Mouse (Mus musculus) ES-Bruce4 (cell line): Measurements from ENCODE around the gene Wars2. TPM values are rescaled to one million over a fixed set of nuclear protein-coding genes. Genes with fewer than 3 reads are reported as not detected.

Source experiments
- H3K27ac ChIP-seq: 2 replicates; pipeline ENCODE4 v1.5.1; 2012; ENCODE audit warnings: low read length, inconsistent platforms; ENCODE audit not compliant: insufficient read depth
- H3K27me3 ChIP-seq: 2 replicates; pipeline ENCODE4 v1.6.1; 2012; ENCODE audit warnings: mild to moderate bottlenecking, low read length, inconsistent platforms; ENCODE audit not compliant: control insufficient read depth, poor library complexity, insufficient read depth, severe bottlenecking
- H3K36me3 ChIP-seq: 2 replicates; pipeline ENCODE4 v1.6.1; 2012; ENCODE audit warnings: inconsistent platforms, mild to moderate bottlenecking, low read length, moderate library complexity; ENCODE audit not compliant: control insufficient read depth, poor library complexity, insufficient read depth, severe bottlenecking
- H3K4me1 ChIP-seq: one replicate; pipeline ENCODE4 v1.8.1; 2011; ENCODE audit warnings: low read length; ENCODE audit not compliant: control insufficient read depth, insufficient read depth
- H3K4me3 ChIP-seq: 2 replicates; pipeline ENCODE4 v1.5.1; 2011; ENCODE audit warnings: low read depth, mild to moderate bottlenecking, low read length
- H3K9ac ChIP-seq: 2 replicates; pipeline ENCODE4 v1.6.1; 2012; ENCODE audit warnings: low read depth, mild to moderate bottlenecking, inconsistent platforms; ENCODE audit not compliant: poor library complexity, severe bottlenecking
- H3K9me3 ChIP-seq: replicated peaks from 2 replicates; pipeline ENCODE4 v1.6.1; 2012; ENCODE audit warnings: mild to moderate bottlenecking, low read length, inconsistent platforms; ENCODE audit not compliant: control insufficient read depth, poor library complexity, insufficient read depth, severe bottlenecking
- CTCF ChIP-seq: IDR thresholded peaks from one replicate; pipeline ENCODE4 v1.8.1; 2011; ENCODE audit warnings: low read depth, low read length
- EP300 ChIP-seq: IDR thresholded peaks from 2 replicates; pipeline ENCODE4 v1.6.1; 2011; ENCODE audit warnings: low read depth, low read length; ENCODE audit not compliant: insufficient read depth
- POLR2A ChIP-seq: IDR thresholded peaks from one replicate; pipeline ENCODE4 v1.8.1; 2011; ENCODE audit warnings: low read length; ENCODE audit not compliant: insufficient read depth
- polyA plus RNA-seq: library from polyadenylated mRNA; stranded (reverse); fragments of >200 nt; gene quantifications from 2 replicates; pipeline ENCODE4 v1.2.4, GENCODE M21; 2011; ENCODE audit warnings: low read depth; ENCODE audit not compliant: missing spikeins, insufficient read depth, insufficient read length

The Wars2 gene
- polyA plus RNA-seq, 1 experiment: 4.4 TPM

DNA sequence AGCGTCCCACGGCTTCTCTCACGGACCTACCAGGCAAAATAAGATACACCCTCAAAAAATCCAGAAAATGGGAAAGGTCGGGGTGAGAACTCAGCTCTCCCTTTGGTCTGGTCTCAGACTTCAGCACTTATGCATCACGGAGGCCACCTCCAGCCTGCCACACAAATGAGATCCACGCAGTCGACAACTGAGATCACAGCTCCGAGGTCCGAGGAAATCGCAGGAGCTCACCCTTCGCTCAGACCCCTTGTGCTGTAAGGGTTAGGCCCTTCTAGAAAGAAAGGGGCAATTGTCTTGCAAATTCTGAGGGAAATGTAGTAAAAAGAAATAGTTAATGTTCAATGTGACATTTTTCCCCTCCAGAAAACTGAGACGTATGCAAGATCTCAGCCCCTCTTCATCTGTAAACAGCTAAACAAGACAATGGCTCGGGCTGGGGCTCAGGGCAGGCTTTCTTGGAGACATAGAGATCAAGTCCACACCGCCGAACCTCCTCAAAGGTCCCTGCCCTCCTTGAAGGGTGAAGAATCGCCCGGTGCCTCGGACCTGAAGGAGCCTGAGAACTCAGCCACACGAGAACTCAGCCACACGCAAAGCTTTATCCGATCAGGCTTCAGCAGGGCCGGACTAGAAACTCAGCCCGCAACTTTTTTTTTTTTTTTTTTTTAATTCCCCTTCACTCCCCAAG, 94.4 kb downstream of the Wars2 start:
- Histone ChIP-seq H3K27ac (no peak overlapping the region), H3K27me3 (peaks cover 8% of the 10 kb centered on the region), H3K9me3 (no peaks in the 10 kb centered on the region), H3K4me1 (no peaks in the 10 kb centered on the region), H3K36me3 (no peaks in the 10 kb centered on the region), H3K9ac (no peak overlapping the region), H3K4me3 (no peak overlapping the region)
- TF ChIP-seq EP300 (no peak), POLR2A (no peak), CTCF (no peak)

DNA sequence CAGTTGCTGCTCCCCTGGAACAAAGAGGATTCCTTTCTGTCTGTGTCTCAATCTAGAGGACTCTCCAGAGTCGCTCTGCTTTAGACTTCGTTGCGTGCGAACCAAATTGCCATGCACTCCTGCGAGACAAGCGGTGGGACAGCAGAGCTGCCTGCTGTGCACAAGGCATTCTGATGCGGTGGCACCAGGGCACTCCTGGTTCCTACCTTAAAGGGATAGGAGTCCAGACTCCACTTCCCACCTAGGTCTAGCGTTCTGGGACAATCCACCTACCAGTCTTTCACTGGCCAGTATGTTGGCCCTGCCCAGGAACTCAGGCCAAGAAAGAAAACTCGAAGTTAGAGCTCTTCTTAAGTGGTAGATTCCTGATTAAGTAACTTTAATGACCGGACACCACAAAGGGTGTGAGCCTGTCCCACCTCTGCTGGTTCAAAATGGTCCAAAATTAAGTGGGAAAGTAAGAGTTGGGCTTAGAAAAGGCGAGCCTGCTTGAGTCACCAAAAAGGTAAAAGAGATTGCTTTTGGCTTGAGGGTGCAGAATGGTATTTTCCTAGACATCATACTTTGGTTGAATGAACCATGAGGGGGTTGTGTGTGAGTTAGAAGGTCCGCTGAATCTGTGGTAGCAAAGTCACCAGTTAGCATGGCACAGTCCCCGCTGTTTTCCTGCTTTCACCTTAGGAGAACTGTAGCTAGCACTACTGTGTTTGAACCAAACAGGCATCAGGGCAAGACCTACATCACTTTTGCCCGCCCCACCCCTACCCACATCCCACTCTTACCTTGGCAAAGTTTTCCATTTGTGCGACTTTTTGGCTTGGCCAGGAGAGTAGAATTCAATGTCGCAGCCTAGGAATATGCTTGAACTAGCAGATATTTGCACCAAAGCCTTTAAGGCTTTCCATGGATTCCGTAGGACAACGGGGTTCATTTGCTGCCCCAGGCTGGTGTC, 95.2 kb downstream of the Wars2 start:
- no peaks in the 10 kb centered on the region for H3K36me3 ChIP-seq
- H3K27ac ChIP-seq: no peak overlapping the region
- H3K9ac ChIP-seq: no peak overlapping the region
- no peaks in the 10 kb centered on the region for H3K4me1 ChIP-seq
- no peak overlapping the region for H3K4me3 ChIP-seq
- TF ChIP-seq POLR2A (no peak), EP300 (no peak), CTCF (no peak)
- H3K27me3 ChIP-seq: peaks cover 9% of the 10 kb centered on the region
- H3K9me3 ChIP-seq: no peaks in the 10 kb centered on the region

DNA sequence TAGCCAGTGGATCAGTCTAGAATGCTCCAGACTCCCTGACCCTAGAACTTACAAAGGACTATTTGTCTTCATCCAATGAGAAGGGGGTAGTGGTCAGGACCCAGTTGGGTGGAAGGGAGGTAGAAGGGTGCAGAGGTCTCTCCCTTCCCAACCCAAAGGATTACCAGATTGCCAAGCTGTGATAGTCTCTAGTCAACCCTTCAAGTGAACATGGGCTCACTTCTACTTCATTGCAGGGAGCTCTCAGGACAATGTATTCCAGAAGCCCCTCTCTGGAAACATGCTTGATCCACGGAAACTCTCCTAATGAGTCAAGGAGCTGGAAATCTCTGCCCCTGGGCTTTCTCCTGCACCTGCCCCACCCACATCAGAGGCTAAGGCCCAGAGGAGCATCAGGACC, 97.8 kb downstream of the Wars2 start:
- Histone ChIP-seq H3K36me3 (no peaks in the 10 kb centered on the region), H3K9me3 (no peaks in the 10 kb centered on the region), H3K9ac (no peak overlapping the region), H3K27me3 (peaks cover 18% of the 10 kb centered on the region), H3K4me3 (no peak overlapping the region), H3K27ac (no peak overlapping the region), H3K4me1 (no peaks in the 10 kb centered on the region)
- TF ChIP-seq POLR2A (no peak), EP300 (no peak), CTCF (no peak)

DNA sequence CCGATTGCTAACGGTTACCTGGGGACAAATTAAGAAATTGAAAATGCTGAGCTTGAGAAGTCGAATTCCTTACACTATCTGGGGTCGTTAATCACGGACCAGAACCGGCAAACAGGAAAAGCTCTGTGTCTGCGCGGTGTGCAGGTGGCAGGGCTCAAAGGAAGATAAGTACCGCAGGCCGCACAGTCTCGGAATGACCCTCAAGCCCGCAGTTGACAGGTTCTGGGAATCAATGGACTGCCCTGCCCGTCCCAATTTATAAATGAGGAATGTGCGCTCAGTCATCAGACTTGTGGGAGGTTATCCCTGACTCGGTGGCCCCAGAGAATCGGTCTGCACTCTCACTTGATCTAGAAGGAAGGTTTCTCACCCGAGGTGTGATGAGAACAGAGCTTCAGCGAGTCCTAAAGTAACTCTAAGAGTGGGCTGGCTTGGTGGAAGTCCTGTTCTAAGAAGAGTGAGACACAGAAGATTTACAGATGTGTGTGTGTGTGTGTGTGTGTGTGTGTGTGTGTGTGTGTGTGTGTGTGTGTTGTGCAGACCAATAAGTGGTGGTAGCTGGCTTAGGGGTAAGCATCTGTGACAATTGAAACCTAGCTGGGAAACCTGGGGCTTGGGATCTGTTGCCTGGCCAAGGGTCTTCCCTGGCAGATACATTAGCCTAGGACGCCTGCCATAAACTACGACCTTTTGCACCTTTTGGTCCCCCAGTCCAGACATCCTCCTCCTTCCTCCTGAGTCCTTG, 98.6 kb downstream of the Wars2 start:
- Histone ChIP-seq H3K27me3 (peaks cover 18% of the 10 kb centered on the region), H3K9ac (no peak overlapping the region), H3K4me1 (no peaks in the 10 kb centered on the region), H3K36me3 (no peaks in the 10 kb centered on the region), H3K4me3 (no peak overlapping the region), H3K27ac (no peak overlapping the region), H3K9me3 (no peaks in the 10 kb centered on the region)
- TF ChIP-seq EP300: no peak
- no peak for TF ChIP-seq POLR2A
- no peak for TF ChIP-seq CTCF

DNA sequence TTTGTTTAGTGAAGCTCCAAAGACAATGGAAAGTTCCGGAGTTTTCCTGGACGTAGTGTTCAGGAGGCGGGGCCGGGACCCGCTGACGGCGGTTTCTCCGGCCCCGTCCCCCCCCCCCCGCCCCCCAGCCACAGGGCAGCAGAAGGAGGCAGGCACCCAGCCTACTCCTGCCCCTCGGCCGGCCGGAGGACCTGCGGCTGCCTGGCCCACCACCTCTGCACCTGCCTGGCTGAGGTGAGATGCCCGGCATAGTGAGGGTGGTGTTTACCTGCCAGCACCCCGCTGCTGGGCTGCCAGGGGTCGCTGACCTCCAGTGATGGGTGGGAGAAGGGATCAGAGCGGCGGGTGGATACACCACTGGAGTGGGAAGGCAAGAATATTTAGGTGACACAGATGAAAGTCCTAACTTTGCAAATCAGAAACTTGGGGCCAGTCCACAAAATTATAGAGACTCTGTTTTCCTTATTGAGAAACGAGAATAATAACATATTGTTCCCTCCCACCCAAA, 99.4 kb downstream of the Wars2 start, which contains the start of gene Tbx15:
Gene Tbx15, plus strand, starts transcription at position 169 of the 508 bp plus-strand sequence.
- TF ChIP-seq POLR2A (no peak), EP300 (no peak), CTCF (no peak)
- H3K27ac ChIP-seq: no peak within 1 kb of the TSS

More for the DNA sequence above, 99.4 kb downstream of the Wars2 start, which contains the start of gene Tbx15:
- Histone ChIP-seq H3K9me3 (no peaks in the 10 kb centered on the region), H3K27me3 (peaks cover 18% of the 10 kb centered on the region), H3K4me3 (peak within 1 kb of the TSS; percentile 21), H3K9ac (no peak within 1 kb of the TSS), H3K4me1 (no peaks in the 10 kb centered on the region), H3K36me3 (no peaks in the 10 kb centered on the region)
